Mouse (Mus musculus): ENCODE results near the gene Pbld1. TPM values are rescaled to one million over a fixed set of nuclear protein-coding genes. Genes with fewer than 3 reads are reported as not detected.

The Pbld1 gene
- total and polyA plus RNA-seq, 3 experiments = 0.47 to 0.50 TPM; not detected in 1

DNA sequence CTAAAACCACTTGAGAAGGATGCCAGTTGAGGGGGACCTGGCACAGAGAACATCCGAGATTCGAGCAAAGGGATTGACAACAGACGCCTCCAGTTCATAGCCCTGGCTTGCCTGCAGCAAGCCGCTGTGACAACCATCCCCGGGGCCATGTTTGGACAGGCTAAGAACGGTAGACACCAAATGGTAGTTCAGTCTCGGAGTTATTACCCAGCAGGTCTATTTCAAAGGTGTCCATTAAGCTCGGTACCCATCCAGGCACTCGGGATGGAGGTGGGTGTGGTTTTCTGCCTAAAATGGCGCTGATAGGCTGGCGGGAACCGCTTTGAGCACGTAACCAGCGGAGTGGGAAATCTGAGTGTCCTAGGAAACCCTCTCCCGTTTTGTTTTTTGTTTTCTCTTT lies 55.9 kb downstream of the Pbld1 start:
- Histone ChIP-seq H3K4me1 (ENCODE audit: control insufficient read depth in 1 of 2, insufficient read depth in 2 of 2, low read length in 2 of 2) (no peaks in the 10 kb centered on the region), H3K27me3 (ENCODE audit: control insufficient read depth in 1 of 2, insufficient read depth in 2 of 2, low read length in 2 of 2) (no peaks in the 10 kb centered on the region; a peak in 1 of 4 replicates), H3K4me3 (ENCODE audit: control insufficient read depth in 1 of 2, insufficient read depth in 1 of 2, low read depth in 2 of 2, low read length in 2 of 2) (no peak overlapping the region), H3K36me3 (ENCODE audit: control insufficient read depth in 1 of 2, insufficient read depth in 2 of 2, low read length in 2 of 2) (no peaks in the 10 kb centered on the region), H3K27ac (ENCODE audit: control insufficient read depth, low read depth, low read length) (no peak overlapping the region), H3K9me3 (replicated peaks; ENCODE audit: insufficient read depth, low read length) (no peaks in the 10 kb centered on the region), H3K79me2 (ENCODE audit: control insufficient read depth, insufficient read depth, low read length, poor library complexity) (no peaks in the 10 kb centered on the region), H3K9ac (ENCODE audit: control insufficient read depth, low read depth, low read length, poor library complexity, severe bottlenecking) (no peak overlapping the region)
- TF ChIP-seq NELFE (IDR thresholded peaks at IDR 0.05; ENCODE audit: low read depth, low read length) (no peak), CHD1 (IDR thresholded peaks at IDR 0.05; ENCODE audit: low read depth, low read length) (no peak), POLR2AphosphoS5 (IDR thresholded peaks at IDR 0.05; ENCODE audit: borderline replicate concordance, low read depth, low read length) (no peak), MAX (IDR thresholded peaks at IDR 0.05; ENCODE audit: low read length) (no peak), ZMIZ1 (IDR thresholded peaks at IDR 0.05; ENCODE audit: low read depth, low read length) (no peak), ZKSCAN1 (IDR thresholded peaks at IDR 0.05; ENCODE audit: low read depth, low read length) (no peak), TBP (IDR thresholded peaks at IDR 0.05; ENCODE audit: low read depth, low read length) (no peak), JUND (IDR thresholded peaks at IDR 0.05; ENCODE audit: low read depth, low read length) (no peak), MAFK (IDR thresholded peaks at IDR 0.05; ENCODE audit: borderline replicate concordance, low read depth, low read length) (no peak)
- no peak for DNase-seq (ENCODE audit: low read depth, low spot score)

DNA sequence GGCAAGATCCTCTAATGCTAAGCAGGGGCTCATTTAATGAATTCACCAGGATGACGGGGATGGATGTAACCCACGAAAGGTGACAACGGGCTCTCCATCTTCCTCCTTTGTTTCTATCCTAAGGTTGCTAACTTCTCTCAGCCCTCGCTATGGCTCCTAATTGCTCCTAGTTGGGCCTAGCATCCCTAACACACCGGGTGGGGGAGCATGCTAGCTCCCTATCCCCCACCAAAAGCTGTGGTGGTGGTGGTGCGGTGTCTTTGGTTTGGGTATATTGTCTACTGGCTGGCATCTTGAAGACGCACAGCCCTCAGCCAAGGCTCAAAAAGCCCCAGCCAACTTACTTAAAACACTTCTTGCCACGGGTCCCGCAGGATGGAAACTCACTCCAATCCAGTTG lies 56.4 kb downstream of the Pbld1 start:
- Histone ChIP-seq H3K36me3 (ENCODE audit: control insufficient read depth in 1 of 2, insufficient read depth in 2 of 2, low read length in 2 of 2) (no peaks in the 10 kb centered on the region), H3K9ac (ENCODE audit: control insufficient read depth, low read depth, low read length, poor library complexity, severe bottlenecking) (no peak overlapping the region), H3K27me3 (ENCODE audit: control insufficient read depth in 1 of 2, insufficient read depth in 2 of 2, low read length in 2 of 2) (no peaks in the 10 kb centered on the region; a peak in 1 of 4 replicates), H3K4me3 (ENCODE audit: control insufficient read depth in 1 of 2, insufficient read depth in 1 of 2, low read depth in 2 of 2, low read length in 2 of 2) (no peak overlapping the region), H3K9me3 (replicated peaks; ENCODE audit: insufficient read depth, low read length) (no peaks in the 10 kb centered on the region), H3K27ac (ENCODE audit: control insufficient read depth, low read depth, low read length) (no peak overlapping the region), H3K79me2 (ENCODE audit: control insufficient read depth, insufficient read depth, low read length, poor library complexity) (no peaks in the 10 kb centered on the region), H3K4me1 (ENCODE audit: control insufficient read depth in 1 of 2, insufficient read depth in 2 of 2, low read length in 2 of 2) (no peaks in the 10 kb centered on the region)
- DNase-seq (ENCODE audit: low read depth, low spot score) = no peak
- TF ChIP-seq KAT2A (conservative IDR thresholded peaks at IDR 0.05; ENCODE audit: low read depth, low read length) (no peak), JUND (IDR thresholded peaks at IDR 0.05; ENCODE audit: low read depth, low read length) (no peak), MAZ (IDR thresholded peaks at IDR 0.05; ENCODE audit: low read depth, low read length) (no peak), MXI1 (IDR thresholded peaks at IDR 0.05; ENCODE audit: low read depth, low read length) (no peak), POLR2AphosphoS5 (IDR thresholded peaks at IDR 0.05; ENCODE audit: borderline replicate concordance, low read depth, low read length) (no peak), ZKSCAN1 (IDR thresholded peaks at IDR 0.05; ENCODE audit: low read depth, low read length) (no peak), CHD2 (IDR thresholded peaks at IDR 0.05; ENCODE audit: low read length) (no peak), SIN3A (IDR thresholded peaks at IDR 0.05; ENCODE audit: low read length) (no peak), BHLHE40 (IDR thresholded peaks at IDR 0.05; ENCODE audit: borderline replicate concordance, low read depth, low read length) (no peak), CHD1 (IDR thresholded peaks at IDR 0.05; ENCODE audit: low read depth, low read length) (no peak), TAL1 (IDR thresholded peaks at IDR 0.05; ENCODE audit: low read length) (no peak), ZNF384 (IDR thresholded peaks at IDR 0.05; ENCODE audit: low read depth, low read length) (no peak)
